Mouse (Mus musculus): Measurements from ENCODE around the gene Scnm1.
A peak's percentile ranks its signal among the peaks of the same experiment; 100 is the strongest.
"Not testable (repeated sequence)": the region's sequence is repeated elsewhere in the genome, so short reads cannot be mapped to it uniquely, and the experiment has no call there.

Gene Scnm1

GRCm38 (mm10) chr3:95142617-95143011, 8.8 kb upstream of the Scnm1 start:
- DNase-seq: peak; percentile 92

- DNase-seq: peak; percentile 52
These were observed 8.3 kb upstream of the Scnm1 start, which contains the start of gene Tnfaip8l2 for GRCm38 (mm10) chr3:95141952-95142616. TSS of gene Tnfaip8l2 (minus strand) at chr3:95142360.

GRCm38 (mm10) chr3:95141474-95141873, 7.7 kb upstream of the Scnm1 start:
- no peak for DNase-seq

- no peak for DNase-seq
These were observed 7.0 kb upstream of the Scnm1 start for GRCm38 (mm10) chr3:95140795-95141194.

- DNase-seq: no peak
These were observed 6.4 kb upstream of the Scnm1 start for GRCm38 (mm10) chr3:95140289-95140595.

GRCm38 (mm10) chr3:95139586-95140288, 5.9 kb upstream of the Scnm1 start:
- DNase-seq: peak; percentile 55

- DNase-seq: no peak
These were observed 2.5 kb upstream of the Scnm1 start for GRCm38 (mm10) chr3:95136336-95136735.

- no peak for DNase-seq
These were observed 1.7 kb upstream of the Scnm1 start for GRCm38 (mm10) chr3:95135433-95136052.

- DNase-seq: peak; percentile 81
These were observed 1.2 kb upstream of the Scnm1 start for GRCm38 (mm10) chr3:95135023-95135422.

- not testable (repeated sequence) for DNase-seq
These were observed 322 bp upstream of the Scnm1 start for GRCm38 (mm10) chr3:95134133-95134532.

- DNase-seq: no peak
These were observed 635 bp downstream of the Scnm1 start for GRCm38 (mm10) chr3:95133176-95133575.

GRCm38 (mm10) chr3:95132389-95132788, 1.4 kb downstream of the Scnm1 start:
- DNase-seq: not testable (repeated sequence)

- no peak for DNase-seq
These were observed 3.7 kb downstream of the Scnm1 start for GRCm38 (mm10) chr3:95130081-95130480.

- DNase-seq: no peak
These were observed 4.6 kb downstream of the Scnm1 start for GRCm38 (mm10) chr3:95129226-95129651.

- peak; percentile 81 for DNase-seq
These were observed 8.8 kb downstream of the Scnm1 start for GRCm38 (mm10) chr3:95124972-95125371.

GRCm38 (mm10) chr3:95124246-95124645, 9.6 kb downstream of the Scnm1 start, which contains the start of gene Tmod4:
TSS of gene Tmod4 (plus strand) at chr3:95124476.
- DNase-seq: peak; percentile 42

- DNase-seq: peak; percentile 62
These were observed 12.2 kb downstream of the Scnm1 start for GRCm38 (mm10) chr3:95121580-95121979.

- DNase-seq: no peak
These were observed 16.1 kb downstream of the Scnm1 start for GRCm38 (mm10) chr3:95117751-95118150.

GRCm38 (mm10) chr3:95112760-95113159, 21.1 kb downstream of the Scnm1 start:
- no peak for DNase-seq

- DNase-seq: peak; percentile 95
These were observed 22.7 kb downstream of the Scnm1 start, which contains the start of gene Vps72 for GRCm38 (mm10) chr3:95110911-95111726. TSS of gene Vps72 (plus strand) at chr3:95111022.

GRCm38 (mm10) chr3:95107898-95108297, 25.9 kb downstream of the Scnm1 start:
- peak; percentile 24 for DNase-seq

GRCm38 (mm10) chr3:95107308-95107707, 26.5 kb downstream of the Scnm1 start:
- not testable (repeated sequence) for DNase-seq
